Mouse (Mus musculus) neural tube, embryonic 15.5 days (tissue): Measurements from ENCODE around the gene Dnm3. TPM values are rescaled to one million over a fixed set of nuclear protein-coding genes. Genes with fewer than 3 reads are reported as not detected.

Experiments used
- ATAC-seq: fragments of 200-750 bp; cut with Nextera tagmentation; 2 replicates; pipeline ENCODE4 v1.8.0; 2017; ENCODE audit warnings: mild to moderate bottlenecking, moderate TSS enrichment, moderate library complexity; ENCODE audit not compliant: low FRiP score
- H3K27ac ChIP-seq: fragments of 300-500 bp; sonication (generic); replicated peaks from 2 replicates; pipeline ENCODE4 v1.5.1; 2015; ENCODE audit warnings: mild to moderate bottlenecking, inconsistent platforms
- H3K27me3 ChIP-seq: fragments of 300-500 bp; sonication (generic); replicated peaks from 2 replicates; pipeline ENCODE4 v1.6.1; 2015; ENCODE audit warnings: inconsistent platforms
- H3K36me3 ChIP-seq: fragments of 300-500 bp; sonication (generic); 2 replicates; pipeline ENCODE4 v1.6.1; 2015; ENCODE audit warnings: inconsistent platforms
- H3K4me1 ChIP-seq: fragments of 300-500 bp; sonication (generic); 2 replicates; pipeline ENCODE4 v1.6.1; 2015; ENCODE audit warnings: inconsistent platforms
- H3K4me2 ChIP-seq: fragments of 300-500 bp; sonication (generic); 2 replicates; pipeline ENCODE4 v1.6.1; 2015; ENCODE audit warnings: inconsistent platforms, mild to moderate bottlenecking, moderate library complexity
- H3K4me3 ChIP-seq: fragments of 300-500 bp; sonication (generic); replicated peaks from 2 replicates; pipeline ENCODE4 v1.5.1; 2015; ENCODE audit warnings: mild to moderate bottlenecking, inconsistent platforms
- H3K9ac ChIP-seq: fragments of 300-500 bp; sonication (generic); replicated peaks from 2 replicates; pipeline ENCODE4 v1.6.1; 2015; ENCODE audit warnings: mild to moderate bottlenecking, inconsistent platforms
- H3K9me3 ChIP-seq: fragments of 300-500 bp; sonication (generic); replicated peaks from 2 replicates; pipeline ENCODE4 v1.6.1; 2016; ENCODE audit warnings: inconsistent platforms
- WGBS: fragments of 180-500 bp; shearing (Covaris S2); methylation state at CpG from one replicate; pipeline ENCODE4 v1.1.7; 2015; ENCODE audit warnings: mixed read lengths; 5-methylcytosine and 5-hydroxymethylcytosine counted together
- polyA plus RNA-seq: library from polyadenylated mRNA; unstranded; fragments of >200 nt; fragmentation: Nextera tagmentation; extraction: Ambion mirVana; gene quantifications from 2 replicates; pipeline ENCODE4 v1.2.1, GENCODE M21; 2015

Dnm3 gene
- polyA plus RNA-seq, 1 experiment from 2014 or later = 60.8 TPM

- H3K4me3 ChIP-seq = no peak overlapping the region
- no peaks in the 10 kb centered on the region for H3K9me3 ChIP-seq
- H3K4me2 ChIP-seq = no peak overlapping the region
- 91% methylated on average over 4 of the region's 4 CpGs for WGBS
- ATAC-seq = no peak
- H3K9ac ChIP-seq = no peak overlapping the region
- H3K36me3 ChIP-seq = 0 out of 2 replicates have a peak, but pooled peaks cover 2% of the 10 kb centered on the region
- H3K4me1 ChIP-seq = 0 out of 2 replicates have a peak, but pooled peaks cover 2% of the 10 kb centered on the region
- H3K27me3 ChIP-seq = no peaks in the 10 kb centered on the region
- no peak overlapping the region for H3K27ac ChIP-seq
Measured at GRCm38 (mm10) chr1:162240720-162241119, 237.1 kb downstream of the Dnm3 start.

- 67% methylated on average over 3 of the region's 3 CpGs for WGBS
- no peak for ATAC-seq
- Histone ChIP-seq H3K27me3 (no peaks in the 10 kb centered on the region), H3K9ac (no peak overlapping the region), H3K4me1 (no peaks in the 10 kb centered on the region), H3K36me3 (0 out of 2 replicates have a peak, but pooled peaks cover 2% of the 10 kb centered on the region), H3K4me2 (no peak overlapping the region), H3K27ac (no peak overlapping the region), H3K4me3 (no peak overlapping the region), H3K9me3 (no peaks in the 10 kb centered on the region)
Measured at GRCm38 (mm10) chr1:162238646-162239045, 239.2 kb downstream of the Dnm3 start.

DNA sequence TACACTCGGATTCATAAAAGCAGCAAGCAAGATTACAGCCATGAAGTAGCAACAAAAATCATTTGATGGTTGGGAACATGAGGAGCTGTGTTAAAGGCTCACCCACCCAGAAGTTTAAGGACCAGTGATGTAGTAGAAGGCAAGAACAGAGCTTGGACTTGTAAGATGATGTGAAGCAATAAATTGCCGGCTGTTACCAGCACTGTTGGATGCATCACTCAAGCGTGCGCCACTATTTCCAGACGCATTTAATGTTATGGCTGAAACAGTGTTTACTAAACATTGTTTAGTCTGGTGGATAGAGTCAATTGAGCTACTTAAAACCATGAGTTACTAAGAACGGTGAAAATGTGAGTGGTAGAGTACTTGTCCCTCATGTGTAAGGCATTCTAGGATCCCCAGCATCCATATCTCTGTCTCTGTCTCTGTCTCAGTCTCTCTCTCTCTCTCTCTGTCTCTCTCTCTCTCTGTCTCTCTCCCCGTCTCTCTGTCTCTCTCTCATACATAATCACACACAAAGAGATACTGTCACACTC is 241.1 kb downstream of the Dnm3 start:
- no peak for ATAC-seq
- WGBS = 72% methylated on average over 7 of the region's 7 CpGs
- Histone ChIP-seq H3K4me2 (no peak overlapping the region), H3K4me1 (no peaks in the 10 kb centered on the region), H3K27me3 (no peaks in the 10 kb centered on the region), H3K9ac (no peak overlapping the region), H3K36me3 (0 out of 2 replicates have a peak, but pooled peaks cover 2% of the 10 kb centered on the region), H3K27ac (no peak overlapping the region), H3K9me3 (no peaks in the 10 kb centered on the region), H3K4me3 (no peak overlapping the region)

GRCm38 (mm10) chr1:162225621-162226147 is 252.2 kb downstream of the Dnm3 start:
- 85% methylated on average over 7 of the region's 7 CpGs for WGBS
- no peak overlapping the region for H3K4me3 ChIP-seq
- H3K4me1 ChIP-seq = no peaks in the 10 kb centered on the region
- H3K36me3 ChIP-seq = no peaks in the 10 kb centered on the region; the same call in 1 of the 2 replicates
- no peaks in the 10 kb centered on the region for H3K9me3 ChIP-seq
- no peak overlapping the region for H3K27ac ChIP-seq
- ATAC-seq = no peak
- H3K4me2 ChIP-seq = no peak overlapping the region
- no peak overlapping the region for H3K9ac ChIP-seq
- no peaks in the 10 kb centered on the region for H3K27me3 ChIP-seq

DNA sequence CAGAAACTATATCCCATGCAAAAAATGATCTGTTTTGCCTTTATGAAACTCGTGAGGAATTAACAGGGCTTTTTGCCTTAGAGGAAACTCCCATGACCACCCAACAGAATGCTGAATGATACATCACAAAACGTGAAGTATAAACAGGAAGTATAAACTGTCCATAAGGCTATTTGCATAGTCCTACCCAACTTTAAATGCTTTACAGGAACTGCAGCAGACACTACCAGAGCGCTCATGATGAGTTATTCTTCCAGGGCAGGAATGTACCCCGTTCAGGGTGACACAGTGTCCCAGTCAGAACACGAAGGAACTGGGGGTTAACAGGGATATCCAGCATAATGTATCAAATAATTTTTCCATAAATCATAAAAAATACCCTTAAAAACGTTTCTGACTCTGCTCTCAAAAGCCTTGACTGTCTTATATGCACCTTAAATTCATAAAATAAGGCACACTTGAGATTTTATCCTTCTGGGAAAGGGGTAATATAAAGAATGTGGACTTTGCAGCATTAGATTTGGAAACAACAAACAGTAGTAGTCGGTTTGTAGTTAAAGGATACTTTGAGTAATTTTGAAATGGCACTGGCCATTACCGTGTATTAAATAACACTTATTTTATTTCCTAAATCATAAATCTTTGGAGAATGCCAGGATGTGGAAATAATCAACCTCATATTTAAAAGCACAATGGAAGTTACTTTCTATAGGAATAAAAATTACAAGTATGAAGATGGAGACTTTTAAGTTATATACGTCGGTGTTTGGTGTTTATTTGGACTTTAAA is 252.8 kb downstream of the Dnm3 start:
- H3K4me3 ChIP-seq = no peak overlapping the region
- no peaks in the 10 kb centered on the region for H3K27me3 ChIP-seq
- 75% methylated on average over 10 of the region's 10 CpGs for WGBS
- H3K27ac ChIP-seq = no peak overlapping the region
- H3K4me1 ChIP-seq = no peaks in the 10 kb centered on the region
- no peak for ATAC-seq
- H3K36me3 ChIP-seq = no peaks in the 10 kb centered on the region
- H3K4me2 ChIP-seq = no peak overlapping the region
- H3K9ac ChIP-seq = no peak overlapping the region
- no peaks in the 10 kb centered on the region for H3K9me3 ChIP-seq

GRCm38 (mm10) chr1:162224061-162224460 is 253.8 kb downstream of the Dnm3 start:
- 93% methylated on average over 3 of the region's 3 CpGs for WGBS
- Histone ChIP-seq H3K4me1 (no peaks in the 10 kb centered on the region), H3K27me3 (no peaks in the 10 kb centered on the region), H3K27ac (no peak overlapping the region), H3K9me3 (no peaks in the 10 kb centered on the region), H3K4me3 (no peak overlapping the region), H3K9ac (no peak overlapping the region), H3K36me3 (no peaks in the 10 kb centered on the region), H3K4me2 (no peak overlapping the region)
- ATAC-seq = no peak

GRCm38 (mm10) chr1:162223258-162223940 is 254.4 kb downstream of the Dnm3 start:
- Histone ChIP-seq H3K4me3 (no peak overlapping the region), H3K36me3 (no peaks in the 10 kb centered on the region), H3K9ac (no peak overlapping the region), H3K27me3 (no peaks in the 10 kb centered on the region), H3K4me1 (no peaks in the 10 kb centered on the region), H3K27ac (no peak overlapping the region), H3K9me3 (no peaks in the 10 kb centered on the region), H3K4me2 (no peak overlapping the region)
- no peak for ATAC-seq
- WGBS = 80% methylated on average over 8 of the region's 8 CpGs

DNA sequence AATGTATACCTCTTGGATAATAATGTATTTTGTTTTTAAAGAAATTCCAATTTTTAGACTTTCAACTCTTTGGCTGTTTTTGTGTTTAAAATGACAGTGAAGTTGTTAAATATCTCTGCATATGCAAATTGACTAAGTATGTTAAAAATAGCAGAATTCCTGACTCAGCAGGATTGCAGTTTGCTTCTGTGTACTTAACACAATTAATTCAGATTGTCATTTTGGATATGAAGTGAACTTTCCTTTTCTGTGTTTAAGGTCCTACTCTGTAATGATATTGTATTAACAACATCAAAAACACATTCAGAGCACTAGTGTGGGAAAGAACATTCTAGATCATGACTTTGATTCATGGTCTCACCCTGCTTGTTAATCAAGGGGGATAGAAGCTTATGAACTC is 255.5 kb downstream of the Dnm3 start:
- no peak for ATAC-seq
- no peak overlapping the region for H3K27ac ChIP-seq
- H3K9me3 ChIP-seq = no peaks in the 10 kb centered on the region
- H3K9ac ChIP-seq = no peak overlapping the region
- no peak overlapping the region for H3K4me3 ChIP-seq
- H3K4me1 ChIP-seq = peaks cover 5% of the 10 kb centered on the region
- H3K4me2 ChIP-seq = no peak overlapping the region
- H3K36me3 ChIP-seq = no peaks in the 10 kb centered on the region
- H3K27me3 ChIP-seq = no peaks in the 10 kb centered on the region

GRCm38 (mm10) chr1:162221801-162222301 is 256.0 kb downstream of the Dnm3 start:
- Histone ChIP-seq H3K36me3 (no peaks in the 10 kb centered on the region), H3K9me3 (no peaks in the 10 kb centered on the region), H3K9ac (no peak overlapping the region), H3K27ac (no peak overlapping the region), H3K4me1 (peaks cover 7% of the 10 kb centered on the region), H3K4me3 (no peak overlapping the region), H3K27me3 (no peaks in the 10 kb centered on the region), H3K4me2 (no peak overlapping the region)
- WGBS = 65% methylated on average over 4 of the region's 4 CpGs
- ATAC-seq = no peak

DNA sequence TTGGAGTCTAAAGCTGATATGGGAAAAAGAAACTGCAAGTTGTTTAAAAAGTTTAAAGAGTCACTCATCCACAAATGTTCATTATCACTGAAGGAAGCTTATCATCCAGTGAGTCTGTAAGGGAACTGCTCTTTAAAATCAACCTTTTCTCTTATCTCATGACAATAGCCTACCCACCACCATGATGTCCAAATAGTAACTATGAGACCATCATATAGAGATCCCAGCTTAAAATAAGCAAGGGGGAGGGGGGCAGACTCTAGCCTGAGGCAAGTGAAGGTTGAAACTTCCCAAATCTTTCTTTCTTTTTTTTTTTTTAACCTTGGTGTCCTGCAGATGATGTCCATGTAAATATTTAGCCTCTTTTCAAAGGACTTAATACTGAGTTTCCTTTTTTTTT is 256.9 kb downstream of the Dnm3 start:
- Histone ChIP-seq H3K4me2 (no peak overlapping the region), H3K9me3 (no peaks in the 10 kb centered on the region), H3K36me3 (no peaks in the 10 kb centered on the region), H3K9ac (no peak overlapping the region), H3K27ac (no peak overlapping the region), H3K4me1 (peaks cover 7% of the 10 kb centered on the region), H3K4me3 (no peak overlapping the region), H3K27me3 (no peaks in the 10 kb centered on the region)
- ATAC-seq = no peak

- no peak overlapping the region for H3K4me2 ChIP-seq
- H3K27ac ChIP-seq = no peak overlapping the region
- no peak overlapping the region for H3K9ac ChIP-seq
- no peaks in the 10 kb centered on the region for H3K27me3 ChIP-seq
- WGBS = 82% methylated on average over 1 of the region's 1 CpGs
- no peak for ATAC-seq
- H3K4me1 ChIP-seq = peaks cover 7% of the 10 kb centered on the region
- H3K36me3 ChIP-seq = no peaks in the 10 kb centered on the region
- no peaks in the 10 kb centered on the region for H3K9me3 ChIP-seq
- H3K4me3 ChIP-seq = no peak overlapping the region
Measured at GRCm38 (mm10) chr1:162219781-162220180, 258.1 kb downstream of the Dnm3 start.
